Mouse (Mus musculus) hindbrain, embryonic 12.5 days (tissue): ENCODE data around the gene Derl3. TPM values are rescaled to one million over a fixed set of nuclear protein-coding genes. Genes with fewer than 3 reads are reported as not detected.
"Not testable (repeated sequence)": the region's sequence is repeated elsewhere in the genome, so short reads cannot be mapped to it uniquely, and the experiment has no call there.

Experiments used
- ATAC-seq: fragments of 200-750 bp; cut with Nextera tagmentation; 2 replicates; pipeline ENCODE4 v1.8.0; 2017; ENCODE audit warnings: moderate TSS enrichment; ENCODE audit not compliant: low FRiP score
- H3K27ac ChIP-seq: fragments of 300-500 bp; sonication (generic); 2 replicates; pipeline ENCODE4 v1.5.1; 2016; ENCODE audit warnings: mild to moderate bottlenecking
- H3K27me3 ChIP-seq: fragments of 300-500 bp; sonication (generic); 2 replicates; pipeline ENCODE4 v1.6.1; 2016; ENCODE audit warnings: mild to moderate bottlenecking
- H3K36me3 ChIP-seq: fragments of 300-500 bp; sonication (generic); 2 replicates; pipeline ENCODE4 v1.6.1; 2016; ENCODE audit warnings: mild to moderate bottlenecking
- H3K4me1 ChIP-seq: fragments of 300-500 bp; sonication (generic); 2 replicates; pipeline ENCODE4 v1.6.1; 2016
- H3K4me2 ChIP-seq: fragments of 300-500 bp; sonication (generic); replicated peaks from 2 replicates; pipeline ENCODE4 v1.6.1; 2016; ENCODE audit warnings: mild to moderate bottlenecking
- H3K4me3 ChIP-seq: fragments of 300-500 bp; sonication (generic); 2 replicates; pipeline ENCODE4 v1.5.1; 2016; ENCODE audit warnings: mild to moderate bottlenecking
- H3K9ac ChIP-seq: fragments of 300-500 bp; sonication (generic); 2 replicates; pipeline ENCODE4 v1.6.1; 2016; ENCODE audit warnings: mild to moderate bottlenecking, moderate library complexity
- H3K9me3 ChIP-seq: fragments of 300-500 bp; sonication (generic); replicated peaks from 2 replicates; pipeline ENCODE4 v1.6.1; 2016; ENCODE audit warnings: mild to moderate bottlenecking
- WGBS: fragments of 180-500 bp; shearing (Covaris S2); methylation state at CpG from one replicate; pipeline ENCODE4 v1.1.7; 2016; 5-methylcytosine and 5-hydroxymethylcytosine counted together
- polyA plus RNA-seq: library from polyadenylated mRNA; unstranded; fragments of >200 nt; fragmentation: Nextera tagmentation; extraction: Ambion mirVana; gene quantifications from 2 replicates; pipeline ENCODE4 v1.2.1, GENCODE M21; 2016

Gene Derl3
- 2.7 and 2.9 TPM in 2 replicates for polyA plus RNA-seq

DNA sequence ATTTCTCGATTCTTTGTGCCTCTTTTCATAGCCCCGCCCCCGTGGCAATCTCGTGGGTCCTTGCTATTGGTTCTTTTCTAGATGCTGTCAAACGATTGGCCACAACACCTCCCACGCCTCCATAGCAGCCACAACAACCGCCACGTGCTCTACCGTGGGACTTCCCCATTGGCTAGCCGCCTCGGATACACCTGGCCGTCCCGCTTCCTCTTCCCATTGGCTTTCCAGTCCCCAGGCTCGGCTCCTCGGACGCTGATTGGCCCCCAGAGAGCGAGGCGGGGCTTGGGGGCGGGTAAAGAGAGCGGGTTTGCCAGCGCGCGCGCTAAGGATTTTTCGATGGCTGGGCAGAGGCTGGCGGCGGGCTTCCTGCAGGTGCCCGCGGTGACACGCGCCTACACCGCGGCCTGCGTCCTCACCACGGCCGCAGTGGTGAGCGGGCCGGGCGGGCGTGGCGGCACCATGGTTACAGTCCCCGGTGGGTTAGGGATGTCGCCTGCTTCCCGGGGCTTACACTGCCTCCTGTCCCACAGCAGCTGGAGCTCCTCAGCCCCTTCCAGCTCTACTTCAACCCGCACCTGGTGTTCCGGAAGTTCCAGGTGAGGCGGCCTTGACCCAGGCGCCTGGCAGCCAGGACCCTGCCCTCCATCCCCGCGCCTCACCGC lies at the start of gene Derl3:
Derl3 (plus strand) TSS at position 325 of the 662 bp plus-strand sequence.
- H3K4me1 ChIP-seq: peaks cover 25% of the 10 kb centered on the region
- H3K4me2 ChIP-seq: peak within 1 kb of the TSS; percentile 87
- no peaks in the 10 kb centered on the region for H3K27me3 ChIP-seq
- ATAC-seq: peak; percentile 100
- no peaks in the 10 kb centered on the region for H3K9me3 ChIP-seq
- H3K4me3 ChIP-seq: peak within 1 kb of the TSS; percentile 41
- H3K36me3 ChIP-seq: peaks cover 36% of the 10 kb centered on the region
- H3K27ac ChIP-seq: peak within 1 kb of the TSS; percentile 62; the same call in 1 of the 2 replicates
- H3K9ac ChIP-seq: peak within 1 kb of the TSS; percentile 56
- 2% methylated on average over 45 of the region's 51 CpGs for WGBS

DNA sequence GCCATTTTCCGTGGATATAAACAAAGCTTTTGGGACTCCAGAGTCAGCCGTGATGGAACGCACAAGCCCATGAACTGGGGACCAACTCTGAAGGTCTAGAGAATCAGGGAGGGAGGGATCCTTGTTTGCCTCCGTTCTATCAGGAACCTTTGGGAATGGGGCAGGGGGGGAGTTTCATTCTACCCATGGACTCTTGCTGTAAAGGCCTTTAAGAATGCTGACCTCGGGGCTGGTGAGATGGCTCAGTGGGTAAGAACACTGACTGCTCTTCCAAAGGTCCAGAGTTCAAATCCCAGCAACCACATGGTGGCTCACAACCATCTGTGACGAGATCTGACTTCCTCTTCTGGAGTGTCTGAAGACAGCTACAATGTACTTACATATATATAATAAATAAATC lies 49.3 kb upstream of the Derl3 start:
- not testable (repeated sequence) for H3K4me3 ChIP-seq, H3K9ac ChIP-seq, H3K4me2 ChIP-seq, H3K27me3 ChIP-seq, H3K27ac ChIP-seq, H3K36me3 ChIP-seq, ATAC-seq, H3K4me1 ChIP-seq, H3K9me3 ChIP-seq
- WGBS: 85% methylated on average over 6 of the region's 6 CpGs

DNA sequence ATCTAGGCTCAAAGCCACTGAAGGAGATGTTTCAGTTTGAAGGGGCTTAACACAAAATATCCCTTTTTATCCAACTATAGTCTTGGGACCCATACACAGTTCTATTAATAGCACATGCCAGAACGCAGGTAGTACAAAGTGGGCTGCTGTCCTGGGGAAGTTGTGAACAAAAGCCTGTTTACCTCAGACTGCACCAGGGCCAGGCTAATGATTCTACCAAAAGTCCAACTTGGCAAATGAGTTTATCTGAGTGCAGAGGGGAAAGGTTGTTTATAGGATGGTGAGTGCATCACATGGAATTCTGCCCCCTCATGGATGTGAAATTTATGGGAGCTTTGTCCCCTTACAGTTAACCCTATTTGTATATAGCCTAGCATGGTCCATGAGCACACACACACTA lies 48.4 kb upstream of the Derl3 start:
- no peak overlapping the region for H3K27ac ChIP-seq
- no peaks in the 10 kb centered on the region for H3K36me3 ChIP-seq
- peaks cover 8% of the 10 kb centered on the region; the same call in 1 of the 2 replicates for H3K4me1 ChIP-seq
- H3K4me3 ChIP-seq: no peak overlapping the region
- H3K9me3 ChIP-seq: no peaks in the 10 kb centered on the region
- H3K4me2 ChIP-seq: no peak overlapping the region
- H3K27me3 ChIP-seq: no peaks in the 10 kb centered on the region; the same call in 1 of the 2 replicates
- no peak overlapping the region for H3K9ac ChIP-seq
- no peak for ATAC-seq
- WGBS: 79% methylated on average over 1 of the region's 1 CpGs

DNA sequence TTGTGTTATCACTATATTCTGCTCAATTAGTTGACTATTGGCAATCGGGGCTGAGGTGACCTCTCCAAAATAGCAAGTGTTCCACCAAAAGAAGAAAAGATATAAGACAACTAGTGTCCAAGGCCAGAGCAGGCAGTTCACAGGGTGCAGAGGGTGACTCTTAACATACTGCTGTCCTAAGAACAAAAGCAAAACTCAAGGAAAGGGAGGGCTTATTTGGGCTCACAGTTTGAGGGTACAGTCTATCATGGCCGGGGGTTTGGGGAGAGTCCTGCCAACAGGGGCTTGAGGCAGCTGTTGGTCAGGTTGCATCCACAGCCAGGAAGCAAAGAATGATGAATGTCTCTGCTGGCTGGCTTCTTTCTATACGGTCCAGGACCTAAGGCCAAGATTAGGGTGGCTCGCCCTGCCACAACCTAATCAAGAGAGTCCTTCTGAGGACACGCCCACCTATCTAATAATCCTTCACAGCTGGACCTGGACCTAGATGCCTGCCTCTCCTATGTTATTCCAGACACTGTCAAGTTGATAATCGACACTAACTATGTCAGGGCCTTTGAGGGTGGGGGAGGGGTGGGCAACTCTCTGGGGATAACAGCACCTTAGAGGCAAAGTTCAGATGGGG lies 47.8 kb upstream of the Derl3 start:
- Histone ChIP-seq H3K9me3 (no peaks in the 10 kb centered on the region), H3K27ac (no peak overlapping the region), H3K4me2 (no peak overlapping the region), H3K27me3 (no peaks in the 10 kb centered on the region), H3K4me3 (no peak overlapping the region), H3K9ac (no peak overlapping the region), H3K36me3 (no peaks in the 10 kb centered on the region), H3K4me1 (peaks cover 8% of the 10 kb centered on the region; the same call in 1 of the 2 replicates)
- no peak for ATAC-seq
- WGBS: 72% methylated on average over 6 of the region's 6 CpGs

DNA sequence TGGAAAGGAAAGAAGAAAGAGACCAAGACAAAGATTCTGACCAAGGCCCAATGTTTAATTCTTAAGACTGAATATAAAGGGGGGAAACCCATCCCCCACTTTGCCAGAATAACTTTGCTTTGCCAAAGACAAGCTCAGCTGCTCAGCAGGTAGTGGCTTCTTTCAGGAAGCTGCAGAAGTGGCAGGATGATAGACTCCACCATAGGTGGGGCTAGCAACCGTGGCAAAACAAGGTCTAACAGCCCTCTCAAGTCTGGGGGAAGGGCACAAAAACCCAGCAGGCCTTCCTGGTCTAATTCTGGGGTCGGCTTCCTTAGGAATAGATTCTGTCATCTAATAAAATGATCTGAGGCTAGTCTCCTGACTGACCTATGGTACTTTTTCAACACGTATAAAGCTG lies 44.8 kb upstream of the Derl3 start:
- ATAC-seq: no peak
- no peaks in the 10 kb centered on the region for H3K9me3 ChIP-seq
- no peaks in the 10 kb centered on the region for H3K36me3 ChIP-seq

DNA sequence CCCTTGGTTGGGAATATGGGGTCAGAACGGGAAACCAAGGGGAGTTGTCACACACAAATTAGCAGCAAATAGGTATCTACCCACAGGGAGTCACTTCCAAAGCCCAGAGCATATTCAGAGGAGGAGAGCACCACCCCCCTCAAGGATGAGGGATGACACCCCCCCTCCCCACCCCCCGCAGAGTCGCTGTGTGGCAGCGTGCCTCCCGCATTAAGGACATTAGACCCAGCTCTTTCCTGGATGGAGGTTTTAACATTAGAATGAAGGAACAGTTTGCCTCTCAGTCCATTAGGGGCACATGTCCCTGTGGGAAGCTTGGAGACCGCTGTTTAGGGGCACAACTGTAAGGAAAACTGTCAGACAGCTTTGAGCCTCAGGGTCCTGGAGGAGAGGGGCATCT lies 42.1 kb upstream of the Derl3 start:
- Histone ChIP-seq H3K9ac (no peak overlapping the region; the same call in 1 of the 2 replicates), H3K4me3 (no peak overlapping the region), H3K4me1 (peaks cover 23% of the 10 kb centered on the region), H3K4me2 (no peak overlapping the region), H3K36me3 (no peaks in the 10 kb centered on the region), H3K27me3 (0 out of 2 replicates have a peak, but pooled peaks cover 3% of the 10 kb centered on the region), H3K9me3 (no peaks in the 10 kb centered on the region), H3K27ac (no peak overlapping the region)
- no peak for ATAC-seq
- WGBS: 2% methylated on average over 6 of the region's 6 CpGs

More for the DNA sequence above, 44.8 kb upstream of the Derl3 start:
- Histone ChIP-seq H3K4me2 (no peak overlapping the region), H3K4me3 (no peak overlapping the region), H3K4me1 (peaks cover 23% of the 10 kb centered on the region), H3K27ac (no peak overlapping the region), H3K9ac (no peak overlapping the region), H3K27me3 (0 out of 2 replicates have a peak, but pooled peaks cover 3% of the 10 kb centered on the region)
- 22% methylated on average over 3 of the region's 3 CpGs for WGBS

DNA sequence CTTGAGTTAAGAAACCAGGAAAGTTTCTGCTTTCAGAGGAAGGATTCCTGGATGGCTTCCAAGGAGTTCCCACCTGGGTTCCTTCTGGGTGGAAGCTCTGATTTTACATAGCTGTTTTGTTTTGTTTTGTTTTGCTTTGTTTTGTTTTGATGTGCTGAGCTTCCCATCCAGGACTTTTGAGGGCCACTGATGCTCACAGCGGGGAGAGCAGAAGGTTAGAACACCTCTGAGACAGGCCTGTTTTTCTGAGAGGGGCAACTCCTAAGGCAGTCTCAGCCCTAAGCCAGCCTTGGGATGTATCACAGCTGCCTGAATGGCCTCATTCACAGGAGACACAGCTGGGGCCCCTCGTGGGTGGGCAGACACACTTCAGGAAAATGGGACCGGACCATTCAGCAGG lies 41.5 kb upstream of the Derl3 start:
- Histone ChIP-seq H3K27ac (no peak overlapping the region), H3K27me3 (0 out of 2 replicates have a peak, but pooled peaks cover 3% of the 10 kb centered on the region), H3K9ac (no peak overlapping the region), H3K4me3 (no peak overlapping the region), H3K4me1 (peaks cover 23% of the 10 kb centered on the region), H3K9me3 (no peaks in the 10 kb centered on the region), H3K36me3 (peaks cover 3% of the 10 kb centered on the region; the same call in 1 of the 2 replicates), H3K4me2 (no peak overlapping the region)
- WGBS: 26% methylated on average over 3 of the region's 3 CpGs
- no peak for ATAC-seq

DNA sequence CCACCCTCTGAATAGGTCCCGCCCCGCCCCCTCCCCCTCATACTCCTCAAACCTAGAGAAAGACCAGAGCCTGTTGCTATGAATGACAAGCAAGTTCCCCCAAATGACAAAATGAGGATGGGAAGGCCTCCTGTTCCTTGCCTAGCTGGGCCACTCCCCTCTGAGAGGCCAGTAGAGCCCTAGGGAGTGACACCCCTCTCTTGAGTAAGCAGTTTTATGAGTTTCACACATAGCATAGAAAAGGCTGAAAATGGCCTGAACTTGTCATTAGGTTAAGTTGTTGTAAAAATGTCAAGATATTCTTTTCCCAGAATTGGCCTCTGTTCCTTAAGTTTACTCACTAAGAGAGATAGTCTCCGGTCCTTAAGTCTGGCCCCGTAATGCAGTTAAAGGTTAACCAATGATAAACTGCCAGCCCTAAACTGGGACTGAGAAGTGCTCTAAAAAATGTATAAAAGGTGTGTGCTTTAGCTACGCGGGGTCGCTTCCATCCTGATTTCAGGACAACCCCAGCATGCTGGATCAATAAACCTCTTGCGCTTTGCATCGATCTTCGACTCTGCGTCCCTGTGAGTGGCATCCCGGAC lies 40.6 kb upstream of the Derl3 start:
- Histone ChIP-seq H3K4me2 (no peak overlapping the region), H3K36me3 (peaks cover 12% of the 10 kb centered on the region), H3K27ac (no peak overlapping the region), H3K9ac (no peak overlapping the region), H3K27me3 (0 out of 2 replicates have a peak, but pooled peaks cover 3% of the 10 kb centered on the region), H3K4me1 (peaks cover 25% of the 10 kb centered on the region), H3K9me3 (no peaks in the 10 kb centered on the region), H3K4me3 (no peak overlapping the region)
- 96% methylated on average over 12 of the region's 12 CpGs for WGBS
- ATAC-seq: no peak

DNA sequence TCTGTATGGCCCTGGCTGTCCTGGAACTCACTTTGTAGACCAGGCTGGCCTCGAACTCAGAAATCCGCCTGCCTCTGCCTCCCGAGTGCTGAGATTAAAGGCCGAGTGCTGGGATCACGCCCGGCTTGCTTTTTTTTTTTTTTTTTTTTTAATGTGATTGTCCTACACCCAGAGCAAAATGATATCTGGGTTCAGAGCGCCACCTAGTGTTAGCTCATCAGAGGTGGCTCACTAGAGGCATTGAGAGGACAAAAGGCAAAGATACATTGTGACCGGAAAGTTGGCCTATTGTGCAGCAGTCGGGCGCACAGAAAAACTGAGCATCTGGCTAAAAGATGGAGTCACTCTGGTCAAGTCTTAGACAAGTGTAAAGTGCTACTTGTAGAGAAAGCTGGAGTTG lies 39.8 kb upstream of the Derl3 start:
- 23% methylated on average over 10 of the region's 10 CpGs for WGBS
- Histone ChIP-seq H3K9ac (no peak overlapping the region), H3K9me3 (no peaks in the 10 kb centered on the region), H3K27ac (no peak overlapping the region), H3K27me3 (0 out of 2 replicates have a peak, but pooled peaks cover 3% of the 10 kb centered on the region), H3K4me1 (peaks cover 32% of the 10 kb centered on the region), H3K36me3 (peaks cover 20% of the 10 kb centered on the region), H3K4me3 (no peak overlapping the region), H3K4me2 (no peak overlapping the region)
- peak; percentile 38; the same call in 1 of the 2 replicates for ATAC-seq

DNA sequence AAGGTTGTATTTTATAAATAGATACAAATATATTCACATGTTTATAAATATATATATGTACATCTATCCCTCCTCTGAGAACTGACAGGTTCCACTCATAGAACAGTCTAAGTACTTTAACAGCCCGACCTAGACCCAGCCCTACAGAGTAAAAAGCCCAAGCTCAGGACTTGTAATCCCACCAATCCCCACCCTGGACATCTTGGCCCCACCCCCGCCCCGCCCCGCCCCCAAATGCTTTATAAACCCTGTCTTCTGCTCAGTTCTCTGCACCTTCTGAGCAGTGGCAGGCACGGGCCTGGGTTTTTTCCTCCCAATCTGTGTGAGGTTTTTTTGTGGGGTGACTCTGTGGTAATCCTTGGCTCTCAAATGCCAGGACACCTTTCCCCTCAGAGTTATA lies 39.1 kb upstream of the Derl3 start:
- 43% methylated on average over 5 of the region's 5 CpGs for WGBS
- Histone ChIP-seq H3K27ac (no peak overlapping the region), H3K4me2 (no peak overlapping the region), H3K27me3 (0 out of 2 replicates have a peak, but pooled peaks cover 3% of the 10 kb centered on the region), H3K4me3 (no peak overlapping the region), H3K36me3 (peaks cover 21% of the 10 kb centered on the region), H3K9ac (no peak overlapping the region), H3K9me3 (no peaks in the 10 kb centered on the region), H3K4me1 (peaks cover 32% of the 10 kb centered on the region)
- 0 out of 2 replicates have a peak, but pooled peaks have one; percentile 4 for ATAC-seq

DNA sequence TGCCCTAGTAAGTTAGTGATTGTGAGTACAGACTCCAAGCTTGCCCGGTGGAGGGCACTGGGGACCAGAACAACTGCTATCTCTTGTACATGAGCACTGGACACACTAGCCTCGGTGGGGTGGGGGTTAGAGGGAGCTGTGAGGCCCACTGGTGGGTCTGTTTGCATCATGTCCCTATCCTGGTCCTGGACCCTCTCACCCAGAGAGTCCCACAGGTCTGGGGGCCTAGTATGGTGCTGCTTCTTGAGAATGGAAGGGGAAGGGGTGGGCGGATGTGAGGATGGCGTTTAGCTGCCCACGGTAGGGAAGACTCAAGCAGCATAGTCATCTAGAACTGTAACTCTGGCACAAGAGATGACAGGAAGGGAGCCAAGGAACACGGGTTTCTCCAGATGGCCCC lies 38.4 kb upstream of the Derl3 start:
- Histone ChIP-seq H3K36me3 (peaks cover 21% of the 10 kb centered on the region), H3K4me2 (no peak overlapping the region), H3K9me3 (no peaks in the 10 kb centered on the region), H3K4me3 (no peak overlapping the region), H3K9ac (no peak overlapping the region), H3K4me1 (peaks cover 33% of the 10 kb centered on the region), H3K27ac (no peak overlapping the region), H3K27me3 (0 out of 2 replicates have a peak, but pooled peaks cover 3% of the 10 kb centered on the region)
- 91% methylated on average over 6 of the region's 6 CpGs for WGBS
- ATAC-seq: no peak

DNA sequence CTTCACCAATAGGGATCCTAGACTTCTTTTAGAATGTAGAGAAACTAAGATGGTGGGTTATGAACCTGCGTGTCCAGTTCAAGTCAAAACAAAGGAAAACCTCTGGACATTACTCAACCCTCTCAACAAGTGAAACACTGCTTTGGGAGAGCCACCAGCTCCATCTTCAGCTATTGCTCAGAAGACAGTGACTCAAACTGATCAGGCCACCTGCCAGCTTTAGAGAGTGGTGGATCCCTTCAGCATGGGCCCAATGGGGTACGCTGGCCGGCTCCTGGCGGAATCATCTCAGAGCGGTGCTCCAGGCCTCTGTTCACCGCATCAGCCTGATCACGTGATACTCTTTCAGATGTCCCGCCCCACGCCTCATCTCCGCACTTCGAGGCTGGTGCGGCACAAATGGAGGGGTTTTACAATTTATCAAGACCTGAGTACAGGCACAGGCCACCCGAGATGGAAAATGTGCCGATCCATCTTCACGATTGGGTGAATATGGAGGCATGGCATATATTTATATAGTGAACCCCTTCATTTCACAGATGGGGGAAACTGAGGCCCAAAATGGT lies 37.7 kb upstream of the Derl3 start:
- H3K27me3 ChIP-seq: 0 out of 2 replicates have a peak, but pooled peaks cover 3% of the 10 kb centered on the region
- no peaks in the 10 kb centered on the region for H3K9me3 ChIP-seq
- peaks cover 21% of the 10 kb centered on the region for H3K36me3 ChIP-seq
- H3K27ac ChIP-seq: no peak overlapping the region
- no peak overlapping the region for H3K4me3 ChIP-seq
- H3K4me2 ChIP-seq: no peak overlapping the region
- no peak overlapping the region for H3K9ac ChIP-seq
- 89% methylated on average over 15 of the region's 15 CpGs for WGBS
- no peak for ATAC-seq
- peaks cover 36% of the 10 kb centered on the region for H3K4me1 ChIP-seq
